Mouse (Mus musculus): ENCODE results near the gene Marco. TPM values are rescaled to one million over a fixed set of nuclear protein-coding genes. Genes with fewer than 3 reads are reported as not detected.

Gene Marco
- polyA plus RNA-seq, 1 experiment from 2014 or later: 0.37 TPM

DNA sequence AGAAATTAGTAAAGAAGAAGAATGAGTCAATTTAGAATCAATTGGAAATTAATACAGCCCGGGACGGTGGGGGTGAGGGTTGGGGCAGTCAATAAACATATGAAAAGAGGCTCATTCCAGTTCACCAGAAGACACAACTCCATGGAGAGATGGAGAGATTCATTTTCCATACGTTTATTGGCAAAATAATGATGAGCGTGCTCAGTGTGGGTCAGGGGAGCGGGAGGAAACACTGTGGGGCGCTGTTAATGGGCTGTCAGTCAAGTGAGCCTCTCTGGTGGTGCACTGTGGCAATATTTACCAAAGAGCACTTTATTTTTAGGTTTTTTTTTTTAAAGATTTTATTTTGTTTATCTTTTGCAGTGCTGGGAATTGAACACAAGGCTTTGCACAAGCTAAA lies 45.8 kb downstream of the Marco start:
- Histone ChIP-seq H3K27me3 (ENCODE audit: control insufficient read depth, insufficient read depth, low read length) (no peaks in the 10 kb centered on the region), H3K4me2 (replicated peaks; ENCODE audit: low read depth, low read length) (no peak overlapping the region), H3K4me1 (replicated peaks; ENCODE audit: control insufficient read depth, insufficient read depth, low read length) (no peaks in the 10 kb centered on the region), H3K4me3 (ENCODE audit: low read depth, low read length) (no peak overlapping the region), H3K27ac (ENCODE audit: low read depth, low read length) (no peak overlapping the region), H3K36me3 (ENCODE audit: control insufficient read depth, insufficient read depth, low read length) (no peaks in the 10 kb centered on the region), H3K9me3 (ENCODE audit: control insufficient read depth, low read length) (no peaks in the 10 kb centered on the region), H3K9ac (ENCODE audit: low read depth, low read length) (no peak overlapping the region)
- WGBS: 39% methylated on average over 6 of the region's 6 CpGs
- ATAC-seq (ENCODE audit: low FRiP score) (peak; percentile 69), DNase-seq (ENCODE audit: low spot score) (no peak)

DNA sequence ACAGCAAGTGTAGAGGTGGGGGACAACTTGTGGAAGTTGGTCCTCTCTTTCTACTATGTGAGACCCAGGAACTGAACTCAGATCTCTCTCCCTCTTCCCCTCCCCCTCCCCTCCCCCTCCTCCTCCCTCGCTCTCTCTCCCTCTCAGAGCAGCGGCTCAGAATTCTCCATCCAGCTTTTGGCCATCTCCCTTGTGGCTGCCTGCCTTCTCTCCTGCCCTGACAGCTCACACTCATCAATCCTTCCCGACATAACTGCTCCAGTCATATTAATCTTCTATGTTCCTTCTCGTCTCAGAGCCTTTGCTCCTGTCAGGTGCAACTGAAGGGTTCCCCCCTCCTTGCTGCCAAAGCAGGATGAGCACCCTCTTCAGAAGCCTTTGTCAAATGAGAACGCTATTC lies 46.3 kb downstream of the Marco start:
- Histone ChIP-seq H3K9ac (ENCODE audit: low read depth, low read length) (no peak overlapping the region), H3K27me3 (ENCODE audit: control insufficient read depth, insufficient read depth, low read length) (no peaks in the 10 kb centered on the region), H3K4me3 (ENCODE audit: low read depth, low read length) (no peak overlapping the region), H3K27ac (ENCODE audit: low read depth, low read length) (no peak overlapping the region), H3K4me2 (replicated peaks; ENCODE audit: low read depth, low read length) (no peak overlapping the region), H3K9me3 (ENCODE audit: control insufficient read depth, low read length) (no peaks in the 10 kb centered on the region), H3K36me3 (ENCODE audit: control insufficient read depth, insufficient read depth, low read length) (no peaks in the 10 kb centered on the region), H3K4me1 (replicated peaks; ENCODE audit: control insufficient read depth, insufficient read depth, low read length) (no peaks in the 10 kb centered on the region)
- 27% methylated on average over 3 of the region's 5 CpGs for WGBS
- peak; percentile 79 for ATAC-seq (ENCODE audit: low FRiP score)
- peak; percentile 19 for DNase-seq (ENCODE audit: low spot score)

DNA sequence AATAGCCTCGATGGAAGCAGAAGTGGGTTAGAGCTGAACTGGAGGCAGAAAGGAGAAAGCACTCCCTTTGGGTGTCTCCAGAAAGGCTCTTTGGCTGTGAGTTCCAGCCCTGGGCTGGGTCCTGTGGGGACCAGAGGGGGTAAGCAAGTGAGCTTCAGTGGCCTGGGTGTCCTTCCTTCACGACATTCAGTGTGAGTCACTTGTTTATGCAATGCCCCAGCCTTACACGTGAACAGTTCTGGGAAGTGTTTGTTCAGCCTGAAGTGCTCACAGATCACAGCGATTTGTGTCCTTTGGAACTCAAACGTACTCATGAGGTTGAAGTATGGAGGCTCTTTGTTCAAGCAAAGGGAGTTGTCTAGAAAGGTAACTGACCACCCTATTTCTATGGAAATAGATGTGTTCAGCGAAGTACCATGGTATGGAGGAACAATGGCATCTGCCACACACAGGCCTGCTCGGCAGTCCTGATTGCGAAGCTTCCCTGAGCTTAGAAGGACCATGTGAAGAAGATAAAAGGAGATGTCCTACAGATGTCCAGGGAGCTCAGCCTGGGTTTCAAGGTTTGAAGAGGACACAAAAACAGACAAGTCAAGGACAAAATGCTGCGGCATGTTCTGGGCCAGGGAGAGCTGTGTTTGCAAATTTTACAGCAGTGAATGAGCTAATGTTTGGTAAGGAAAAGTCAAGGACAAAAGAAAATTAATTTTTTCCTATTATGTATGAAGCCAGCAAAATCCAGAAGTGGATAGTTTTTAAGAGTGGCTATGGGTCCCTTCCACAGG lies 53.1 kb downstream of the Marco start:
- WGBS: 86% methylated on average over 9 of the region's 9 CpGs
- no peaks in the 10 kb centered on the region for H3K9me3 ChIP-seq (ENCODE audit: control insufficient read depth, low read length)
- H3K9ac ChIP-seq (ENCODE audit: low read depth, low read length): no peak overlapping the region
- H3K27ac ChIP-seq (ENCODE audit: low read depth, low read length): no peak overlapping the region
- no peaks in the 10 kb centered on the region for H3K27me3 ChIP-seq (ENCODE audit: control insufficient read depth, insufficient read depth, low read length)
- H3K4me3 ChIP-seq (ENCODE audit: low read depth, low read length): no peak overlapping the region
- no peak for ATAC-seq (ENCODE audit: low FRiP score)
- no peak for DNase-seq (ENCODE audit: low spot score)
- no peaks in the 10 kb centered on the region for H3K36me3 ChIP-seq (ENCODE audit: control insufficient read depth, insufficient read depth, low read length)
- no peaks in the 10 kb centered on the region for H3K4me1 ChIP-seq (replicated peaks; ENCODE audit: control insufficient read depth, insufficient read depth, low read length)
- no peak overlapping the region for H3K4me2 ChIP-seq (replicated peaks; ENCODE audit: low read depth, low read length)

DNA sequence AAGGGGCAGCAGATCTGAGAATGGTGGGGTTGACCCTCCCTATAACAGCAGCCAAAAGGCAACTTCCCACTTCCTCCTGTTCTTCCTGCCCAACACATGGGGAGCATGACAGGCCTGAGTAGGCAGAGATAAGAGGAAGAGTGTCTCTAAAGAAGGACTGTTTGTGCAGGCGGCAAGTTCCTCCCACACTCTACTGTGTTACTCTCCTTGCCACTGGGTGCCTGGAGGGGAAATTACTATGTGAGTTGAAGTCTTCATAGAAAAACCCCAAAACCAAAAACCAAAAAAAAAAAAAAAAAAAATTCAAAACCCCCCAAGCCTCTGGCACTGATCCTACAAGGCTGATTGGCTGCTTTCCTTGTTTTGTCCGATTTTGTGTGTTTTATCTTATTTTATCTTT lies 55.2 kb downstream of the Marco start:
- Histone ChIP-seq H3K9ac (ENCODE audit: low read depth, low read length) (no peak overlapping the region), H3K4me2 (replicated peaks; ENCODE audit: low read depth, low read length) (no peak overlapping the region), H3K9me3 (ENCODE audit: control insufficient read depth, low read length) (no peaks in the 10 kb centered on the region), H3K4me1 (replicated peaks; ENCODE audit: control insufficient read depth, insufficient read depth, low read length) (no peaks in the 10 kb centered on the region), H3K4me3 (ENCODE audit: low read depth, low read length) (no peak overlapping the region), H3K27me3 (ENCODE audit: control insufficient read depth, insufficient read depth, low read length) (no peaks in the 10 kb centered on the region), H3K36me3 (ENCODE audit: control insufficient read depth, insufficient read depth, low read length) (no peaks in the 10 kb centered on the region), H3K27ac (ENCODE audit: low read depth, low read length) (no peak overlapping the region)
- no peak for ATAC-seq (ENCODE audit: low FRiP score)
- 67% methylated on average over 2 of the region's 2 CpGs for WGBS
- DNase-seq (ENCODE audit: low spot score): no peak

DNA sequence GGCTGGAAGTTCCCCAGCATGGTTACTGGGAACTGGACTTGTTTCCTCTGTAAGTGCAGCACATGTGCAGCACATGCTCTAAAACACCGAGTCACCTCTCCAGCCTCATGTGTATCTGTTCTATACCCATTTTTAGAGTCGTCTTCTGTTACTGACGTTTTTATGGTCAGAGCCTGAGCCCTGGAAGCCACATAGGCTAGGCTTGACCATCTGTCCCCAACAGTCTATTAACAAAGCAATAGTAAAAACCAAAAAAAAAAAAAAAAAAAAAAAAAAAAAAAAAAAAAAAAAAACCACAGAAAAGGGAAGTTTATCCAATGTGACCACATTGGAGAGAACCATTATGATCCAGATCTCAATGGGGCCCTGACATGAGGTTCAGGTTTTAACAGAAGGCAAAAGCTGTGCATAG lies 61.6 kb downstream of the Marco start:
- no peak for DNase-seq (ENCODE audit: low spot score)
- Histone ChIP-seq H3K4me3 (ENCODE audit: low read depth, low read length) (no peak overlapping the region), H3K4me2 (replicated peaks; ENCODE audit: low read depth, low read length) (no peak overlapping the region), H3K9ac (ENCODE audit: low read depth, low read length) (no peak overlapping the region), H3K9me3 (ENCODE audit: control insufficient read depth, low read length) (no peaks in the 10 kb centered on the region), H3K4me1 (replicated peaks; ENCODE audit: control insufficient read depth, insufficient read depth, low read length) (no peaks in the 10 kb centered on the region), H3K27me3 (ENCODE audit: control insufficient read depth, insufficient read depth, low read length) (no peaks in the 10 kb centered on the region), H3K27ac (ENCODE audit: low read depth, low read length) (no peak overlapping the region), H3K36me3 (ENCODE audit: control insufficient read depth, insufficient read depth, low read length) (no peaks in the 10 kb centered on the region)
- WGBS: 86% methylated on average over 3 of the region's 3 CpGs
- ATAC-seq (ENCODE audit: low FRiP score): no peak

DNA sequence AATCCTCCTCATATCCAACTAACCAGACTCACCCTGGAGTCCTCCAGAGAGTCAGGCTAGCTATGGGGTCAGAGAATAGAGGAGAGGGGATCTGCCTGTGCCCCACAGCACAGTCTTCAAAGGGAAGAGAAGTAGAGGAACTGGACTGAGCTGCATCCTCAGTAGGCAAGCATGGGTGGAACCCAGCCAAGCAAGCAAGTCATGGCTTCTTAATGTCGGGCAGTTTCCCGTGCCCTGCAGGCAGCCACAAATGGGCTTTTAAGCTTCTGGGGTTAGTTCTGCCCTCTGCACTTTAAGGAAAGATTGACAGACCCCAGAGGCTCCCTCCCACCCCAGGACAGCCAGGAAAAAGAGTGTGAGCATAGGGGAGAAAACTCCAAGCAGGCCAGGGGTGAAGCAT lies 63.2 kb downstream of the Marco start:
- no peaks in the 10 kb centered on the region for H3K4me1 ChIP-seq (replicated peaks; ENCODE audit: control insufficient read depth, insufficient read depth, low read length)
- no peaks in the 10 kb centered on the region for H3K9me3 ChIP-seq (ENCODE audit: control insufficient read depth, low read length)
- DNase-seq (ENCODE audit: low spot score) (no peak), ATAC-seq (ENCODE audit: low FRiP score) (no peak)
- no peaks in the 10 kb centered on the region for H3K36me3 ChIP-seq (ENCODE audit: control insufficient read depth, insufficient read depth, low read length)
- H3K9ac ChIP-seq (ENCODE audit: low read depth, low read length): no peak overlapping the region
- WGBS: 25% methylated on average over 2 of the region's 2 CpGs
- no peak overlapping the region for H3K4me3 ChIP-seq (ENCODE audit: low read depth, low read length)
- no peaks in the 10 kb centered on the region for H3K27me3 ChIP-seq (ENCODE audit: control insufficient read depth, insufficient read depth, low read length)
- H3K27ac ChIP-seq (ENCODE audit: low read depth, low read length): no peak overlapping the region
- H3K4me2 ChIP-seq (replicated peaks; ENCODE audit: low read depth, low read length): no peak overlapping the region

DNA sequence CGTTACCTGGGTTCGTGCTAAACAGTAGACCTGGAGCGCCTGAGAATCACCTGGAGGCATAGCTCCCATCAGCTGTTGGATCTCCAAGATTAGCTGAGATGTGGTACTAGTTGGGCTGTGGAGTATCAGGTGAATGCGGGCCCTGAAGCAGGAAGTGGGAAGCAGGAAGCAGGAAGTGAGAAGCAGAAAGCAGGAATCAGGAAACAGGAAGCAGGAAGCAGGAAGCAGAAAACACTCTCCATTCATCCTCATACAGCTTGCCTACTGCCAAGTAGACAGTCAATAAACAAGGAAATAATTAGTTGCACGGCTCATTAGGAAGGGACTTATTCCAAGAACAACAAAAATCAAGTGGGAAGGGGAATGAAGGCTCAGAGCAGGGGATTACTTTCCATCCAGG lies 69.2 kb downstream of the Marco start:
- Histone ChIP-seq H3K9ac (ENCODE audit: low read depth, low read length) (no peak overlapping the region), H3K36me3 (ENCODE audit: control insufficient read depth, insufficient read depth, low read length) (no peaks in the 10 kb centered on the region), H3K4me3 (ENCODE audit: low read depth, low read length) (no peak overlapping the region), H3K27ac (ENCODE audit: low read depth, low read length) (no peak overlapping the region), H3K27me3 (ENCODE audit: control insufficient read depth, insufficient read depth, low read length) (no peaks in the 10 kb centered on the region), H3K4me1 (replicated peaks; ENCODE audit: control insufficient read depth, insufficient read depth, low read length) (no peaks in the 10 kb centered on the region), H3K4me2 (replicated peaks; ENCODE audit: low read depth, low read length) (no peak overlapping the region), H3K9me3 (ENCODE audit: control insufficient read depth, low read length) (no peaks in the 10 kb centered on the region)
- no peak for DNase-seq (ENCODE audit: low spot score)
- WGBS: 84% methylated on average over 5 of the region's 5 CpGs
- no peak for ATAC-seq (ENCODE audit: low FRiP score)

DNA sequence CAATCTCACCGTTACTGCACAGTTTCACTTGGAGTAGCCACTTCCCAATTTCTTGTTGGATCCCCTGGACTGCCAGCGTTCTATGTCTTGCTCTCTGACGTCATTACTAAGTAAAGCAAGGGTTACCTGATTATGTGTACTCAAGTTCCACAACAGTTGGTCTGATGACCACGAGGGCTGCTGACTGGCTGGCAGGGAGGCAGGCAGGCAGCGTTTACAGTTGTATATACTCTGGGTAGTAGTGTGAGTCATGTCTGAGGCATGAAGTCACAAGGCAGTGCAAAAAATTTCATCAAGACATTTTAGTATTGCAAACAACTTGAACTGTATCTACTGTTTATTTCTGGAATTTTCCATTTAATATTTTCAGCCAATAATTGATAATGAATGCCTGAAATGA lies 74.7 kb downstream of the Marco start:
- Histone ChIP-seq H3K9ac (ENCODE audit: low read depth, low read length) (no peak overlapping the region), H3K4me2 (replicated peaks; ENCODE audit: low read depth, low read length) (no peak overlapping the region), H3K36me3 (ENCODE audit: control insufficient read depth, insufficient read depth, low read length) (no peaks in the 10 kb centered on the region), H3K9me3 (ENCODE audit: control insufficient read depth, low read length) (no peaks in the 10 kb centered on the region), H3K27me3 (ENCODE audit: control insufficient read depth, insufficient read depth, low read length) (no peaks in the 10 kb centered on the region), H3K27ac (ENCODE audit: low read depth, low read length) (no peak overlapping the region), H3K4me1 (replicated peaks; ENCODE audit: control insufficient read depth, insufficient read depth, low read length) (no peaks in the 10 kb centered on the region), H3K4me3 (ENCODE audit: low read depth, low read length) (no peak overlapping the region)
- ATAC-seq (ENCODE audit: low FRiP score) (no peak), DNase-seq (ENCODE audit: low spot score) (no peak)
- 87% methylated on average over 5 of the region's 5 CpGs for WGBS

DNA sequence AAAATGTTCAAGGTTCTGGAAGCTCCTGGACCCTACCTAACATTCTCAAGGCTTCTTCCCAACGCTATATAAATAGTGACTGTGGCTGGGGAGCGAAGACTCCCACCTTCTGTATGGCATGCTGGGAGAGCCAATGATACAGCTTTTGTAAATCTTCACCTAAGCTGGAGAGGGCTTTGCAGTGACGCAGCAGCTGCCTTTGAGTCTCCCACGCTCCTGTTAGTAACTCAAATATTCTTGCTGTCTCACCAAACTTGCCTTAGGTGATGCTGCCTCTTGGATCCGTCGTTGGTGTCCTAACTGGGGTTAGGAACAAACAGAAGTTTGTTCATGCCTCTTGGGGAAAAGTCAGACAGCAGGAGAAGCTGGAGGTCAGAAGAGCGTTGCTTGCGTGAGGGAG lies 79.2 kb downstream of the Marco start:
- ATAC-seq (ENCODE audit: low FRiP score) (no peak), DNase-seq (ENCODE audit: low spot score) (no peak)
- H3K4me3 ChIP-seq (ENCODE audit: low read depth, low read length): no peak overlapping the region
- H3K4me2 ChIP-seq (replicated peaks; ENCODE audit: low read depth, low read length): no peak overlapping the region
- 72% methylated on average over 8 of the region's 8 CpGs for WGBS
- H3K4me1 ChIP-seq (replicated peaks; ENCODE audit: control insufficient read depth, insufficient read depth, low read length): no peaks in the 10 kb centered on the region
- H3K27ac ChIP-seq (ENCODE audit: low read depth, low read length): no peak overlapping the region
- no peaks in the 10 kb centered on the region for H3K36me3 ChIP-seq (ENCODE audit: control insufficient read depth, insufficient read depth, low read length)
- no peaks in the 10 kb centered on the region for H3K27me3 ChIP-seq (ENCODE audit: control insufficient read depth, insufficient read depth, low read length)
- H3K9me3 ChIP-seq (ENCODE audit: control insufficient read depth, low read length): no peaks in the 10 kb centered on the region
- H3K9ac ChIP-seq (ENCODE audit: low read depth, low read length): no peak overlapping the region
